Mouse (Mus musculus): ENCODE results near the gene Caln1. TPM values are rescaled to one million over a fixed set of nuclear protein-coding genes. Genes with fewer than 3 reads are reported as not detected.
A peak's percentile ranks its signal among the peaks of the same experiment; 100 is the strongest.

Caln1 gene
- total RNA-seq, 2 experiments from 2014 or later: 0.05 TPM; not detected in 1

- H3K27ac ChIP-seq: no peak overlapping the region
- intact Hi-C loops (cut with DNase I): no loop called here
- no peak for TF ChIP-seq CTCF (IDR thresholded peaks at IDR 0.05)
- H3K4me3 ChIP-seq: no peak overlapping the region
- no peak for DNase-seq
These were observed 319.3 kb downstream of the Caln1 start for GRCm38 (mm10) chr5:130688385-130689138.

GRCm38 (mm10) chr5:130691349-130691748 lies 322.1 kb downstream of the Caln1 start:
- H3K27ac ChIP-seq: no peak overlapping the region
- no peak overlapping the region for H3K4me3 ChIP-seq
- no peak for DNase-seq
- no peak for TF ChIP-seq CTCF (IDR thresholded peaks at IDR 0.05)
- intact Hi-C loops (cut with DNase I): no loop called here

DNA sequence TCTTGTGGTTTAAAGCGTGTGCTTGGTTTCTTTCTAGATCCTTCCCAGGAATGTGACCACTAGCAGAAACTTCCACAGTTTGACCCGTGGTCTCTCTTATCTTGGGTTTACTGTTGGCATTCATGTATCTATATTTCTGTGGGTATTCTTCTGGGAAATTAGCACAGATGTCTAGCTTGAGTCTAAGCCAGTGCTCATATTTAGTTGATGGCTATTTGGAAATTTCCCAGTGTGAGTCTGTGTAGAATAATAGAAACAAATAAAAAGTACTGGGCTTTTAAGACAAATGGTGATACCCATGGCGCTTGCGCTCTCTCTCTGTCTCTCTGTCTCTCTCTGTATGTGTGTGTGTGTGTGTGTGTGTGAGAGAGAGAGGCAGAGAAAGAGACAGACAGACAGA lies 330.2 kb downstream of the Caln1 start:
- no peak for TF ChIP-seq CTCF (IDR thresholded peaks at IDR 0.05)
- intact Hi-C loops (cut with DNase I): no loop called here
- no peak for DNase-seq
- Histone ChIP-seq H3K27ac (no peak overlapping the region), H3K4me3 (no peak overlapping the region)

- DNase-seq: no peak
- intact Hi-C loops (cut with DNase I): no loop called here
- no peak overlapping the region for H3K4me3 ChIP-seq
- no peak for TF ChIP-seq CTCF (IDR thresholded peaks at IDR 0.05)
- H3K27ac ChIP-seq: no peak overlapping the region
These were observed 332.5 kb downstream of the Caln1 start for GRCm38 (mm10) chr5:130701777-130702176.

GRCm38 (mm10) chr5:130702361-130702760 lies 333.1 kb downstream of the Caln1 start:
- intact Hi-C loops (cut with DNase I): no loop called here
- no peak for TF ChIP-seq CTCF (IDR thresholded peaks at IDR 0.05)
- H3K27ac ChIP-seq: no peak overlapping the region

GRCm38 (mm10) chr5:130704866-130705265 lies 335.6 kb downstream of the Caln1 start:
- no peak for DNase-seq
- TF ChIP-seq CTCF (IDR thresholded peaks at IDR 0.05): no peak
- intact Hi-C loops (cut with DNase I): no loop called here
- Histone ChIP-seq H3K27ac (no peak overlapping the region), H3K4me3 (no peak overlapping the region)

More at GRCm38 (mm10) chr5:130702361-130702760, 333.1 kb downstream of the Caln1 start:
- H3K4me3 ChIP-seq: no peak overlapping the region
- no peak for DNase-seq

GRCm38 (mm10) chr5:130706202-130706855 lies 337.1 kb downstream of the Caln1 start:
- no peak for DNase-seq
- no peak overlapping the region for H3K4me3 ChIP-seq
- intact Hi-C loops (cut with DNase I): no loop called here
- TF ChIP-seq CTCF (IDR thresholded peaks at IDR 0.05): no peak
- H3K27ac ChIP-seq: no peak overlapping the region

GRCm38 (mm10) chr5:130707755-130708154 lies 338.5 kb downstream of the Caln1 start:
- Histone ChIP-seq H3K4me3 (no peak overlapping the region), H3K27ac (no peak overlapping the region)
- DNase-seq: no peak
- no peak for TF ChIP-seq CTCF (IDR thresholded peaks at IDR 0.05)
- intact Hi-C loops (cut with DNase I): no loop called here

DNA sequence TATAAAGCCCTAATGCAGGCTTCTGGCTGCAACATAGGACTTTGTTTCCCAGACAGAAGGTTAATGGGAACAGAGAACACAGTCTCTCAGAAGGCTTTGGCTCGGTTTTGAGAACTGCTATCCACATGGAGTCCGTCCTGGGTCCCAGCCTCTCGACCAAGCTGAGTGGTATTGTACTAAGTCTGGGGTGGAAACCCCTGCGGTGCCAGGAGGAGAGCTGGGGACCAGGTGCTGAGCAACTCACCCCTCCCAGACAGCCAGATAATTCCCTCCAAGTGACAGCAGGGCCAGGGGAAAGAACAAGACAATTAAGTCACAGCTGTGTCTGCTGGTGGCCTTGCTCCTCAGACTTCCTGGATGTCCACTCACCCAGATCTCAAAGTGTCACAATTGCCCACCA lies 339.4 kb downstream of the Caln1 start:
- H3K27ac ChIP-seq: no peak overlapping the region
- H3K4me3 ChIP-seq: no peak overlapping the region
- DNase-seq: no peak
- intact Hi-C loops (cut with DNase I): no loop called here
- TF ChIP-seq CTCF (IDR thresholded peaks at IDR 0.05): no peak

GRCm38 (mm10) chr5:130711643-130712042 lies 342.4 kb downstream of the Caln1 start:
- DNase-seq: no peak
- Histone ChIP-seq H3K4me3 (no peak overlapping the region), H3K27ac (no peak overlapping the region)
- intact Hi-C loops (cut with DNase I): no loop called here
- no peak for TF ChIP-seq CTCF (IDR thresholded peaks at IDR 0.05)

GRCm38 (mm10) chr5:130712281-130712680 lies 343.0 kb downstream of the Caln1 start:
- intact Hi-C loops (cut with DNase I): no loop called here
- no peak for TF ChIP-seq CTCF (IDR thresholded peaks at IDR 0.05)
- Histone ChIP-seq H3K27ac (no peak overlapping the region), H3K4me3 (no peak overlapping the region)
- DNase-seq: no peak

DNA sequence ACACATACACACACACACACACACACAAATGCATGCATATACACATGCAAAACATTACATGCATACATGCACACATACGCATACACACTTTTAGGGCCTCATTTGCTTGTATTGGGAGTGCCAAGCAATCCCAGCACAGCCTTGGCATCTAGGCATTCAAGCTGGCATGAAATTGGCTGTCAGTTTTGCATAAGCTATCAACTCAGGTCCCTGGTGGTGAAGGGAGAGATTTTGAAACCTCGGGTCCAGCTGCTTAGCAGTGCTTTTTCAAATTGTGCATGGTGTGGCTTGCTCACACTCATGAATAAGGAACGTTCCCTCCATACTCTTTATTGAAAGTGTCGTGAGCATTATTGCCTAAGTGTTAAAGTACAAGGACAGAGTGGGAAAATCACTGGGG lies 345.9 kb downstream of the Caln1 start:
- TF ChIP-seq CTCF (IDR thresholded peaks at IDR 0.05): no peak
- DNase-seq: no peak
- no peak overlapping the region for H3K27ac ChIP-seq
- intact Hi-C loops (cut with DNase I): no loop called here
- no peak overlapping the region for H3K4me3 ChIP-seq

DNA sequence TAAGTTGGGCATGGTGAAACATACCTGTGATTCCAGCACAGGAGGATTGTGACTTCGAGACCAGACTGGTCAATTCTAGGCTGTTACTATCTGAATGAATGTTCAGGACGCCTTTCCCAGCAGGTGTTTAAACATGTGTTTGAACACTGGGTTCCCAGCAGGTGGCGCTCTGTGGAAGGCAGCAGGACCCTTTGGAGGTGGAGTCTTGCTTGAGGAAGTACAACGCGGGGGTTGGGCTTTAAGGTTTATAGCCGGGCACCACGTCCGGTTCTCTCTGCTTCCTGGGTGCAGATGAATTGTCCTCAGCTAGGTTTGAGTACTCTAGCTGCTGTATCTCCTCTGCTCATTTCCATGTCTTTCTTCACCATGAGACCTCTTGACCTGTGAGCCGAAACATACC lies 349.1 kb downstream of the Caln1 start:
- no peak for DNase-seq
- TF ChIP-seq CTCF (IDR thresholded peaks at IDR 0.05): peak; percentile 35; the same call in 1 of the 2 replicates
- intact Hi-C loops (cut with DNase I): no loop called here

DNA sequence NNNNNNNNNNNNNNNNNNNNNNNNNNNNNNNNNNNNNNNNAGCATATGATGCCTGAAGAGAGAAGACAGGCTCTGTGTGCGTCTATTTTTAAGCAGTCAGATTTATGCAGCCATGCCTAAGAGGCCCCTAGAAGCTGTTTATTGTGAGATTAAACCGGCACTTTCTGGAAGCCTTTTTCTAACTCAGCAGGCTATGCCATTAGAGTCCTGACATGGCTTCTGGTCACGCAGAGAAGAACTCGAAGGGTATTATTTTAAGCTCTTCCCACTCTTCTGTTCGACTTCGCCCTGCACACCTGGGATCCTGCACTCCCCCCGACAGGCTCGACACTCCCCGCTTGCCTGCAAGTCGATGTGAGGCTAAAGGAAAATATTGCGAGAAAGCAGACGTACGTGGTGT lies 372.9 kb downstream of the Caln1 start:
- no peak overlapping the region for H3K27ac ChIP-seq
- intact Hi-C loops (cut with DNase I): no loop called here
- H3K4me3 ChIP-seq: no peak overlapping the region
- DNase-seq: no peak
- no peak for TF ChIP-seq CTCF (IDR thresholded peaks at IDR 0.05)

More for the DNA sequence above, 349.1 kb downstream of the Caln1 start:
- Histone ChIP-seq H3K4me3 (no peak overlapping the region), H3K27ac (no peak overlapping the region)

Measured in gastrocnemius, adult 2 months (tissue).